Mouse (Mus musculus): ENCODE data around the gene Mettl7a1. TPM values are rescaled to one million over a fixed set of nuclear protein-coding genes. Genes with fewer than 3 reads are reported as not detected.
"Not testable (repeated sequence)": the region's sequence is repeated elsewhere in the genome, so short reads cannot be mapped to it uniquely, and the experiment has no call there.

The Mettl7a1 gene
- total RNA-seq, 2 experiments from 2014 or later = 46.8 to 52.7 TPM

DNA sequence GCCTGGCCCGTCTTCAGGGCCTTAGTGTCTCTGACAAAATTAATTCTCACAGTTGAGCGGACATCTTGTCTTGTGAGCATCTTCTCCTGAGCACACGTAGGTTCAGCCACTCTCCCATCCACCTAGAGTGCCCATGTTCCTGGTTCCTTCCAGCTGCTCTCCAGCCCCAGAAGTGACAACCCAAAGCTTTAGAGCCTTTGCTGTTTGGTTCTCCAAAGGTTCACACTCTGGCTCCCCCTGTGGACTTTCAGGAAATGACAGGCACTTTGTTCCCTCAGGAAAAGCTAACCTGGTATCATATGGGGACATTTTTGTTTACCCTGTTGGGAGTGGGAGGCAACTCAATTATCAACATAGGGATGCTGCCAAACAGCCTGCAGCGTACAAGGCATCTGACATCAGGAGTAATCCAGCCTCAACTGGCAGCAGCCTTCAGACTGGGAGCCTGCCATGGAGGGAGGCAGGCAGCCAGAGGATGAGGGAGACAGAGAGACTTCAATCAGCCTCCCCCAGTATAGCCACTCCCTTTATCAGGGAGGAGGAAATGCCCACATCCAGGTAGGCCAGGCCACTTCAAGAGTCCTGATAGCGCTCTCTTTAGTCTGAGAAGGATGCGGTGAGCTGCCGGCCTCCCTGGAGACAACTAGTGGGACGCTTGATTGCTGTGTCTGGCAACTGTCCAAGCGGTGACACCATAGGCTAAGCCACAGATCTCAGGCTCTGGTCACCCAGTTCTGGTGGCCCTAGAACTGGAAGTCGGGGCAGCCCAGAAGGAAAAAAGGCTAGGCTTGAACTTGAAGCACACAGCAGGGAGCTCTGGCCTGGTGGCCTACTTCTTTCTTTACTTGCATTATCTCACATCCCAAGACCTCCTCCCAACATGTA, 28.4 kb downstream of the Mettl7a1 start:
- DNase-seq (ENCODE audit: low spot score); intact Hi-C loops (cut with DNase I): not testable (repeated sequence)

- no peak for DNase-seq (ENCODE audit: low spot score)
- intact Hi-C loops (cut with DNase I) = no loop called here
These were observed 30.7 kb downstream of the Mettl7a1 start, which contains the start of gene Mettl7a3 for GRCm38 (mm10) chr15:100334629-100335028. Gene Mettl7a3, plus strand, starts transcription at chr15:100334929.

- intact Hi-C loops (cut with DNase I) = not testable (repeated sequence)
These were observed 33.4 kb downstream of the Mettl7a1 start for GRCm38 (mm10) chr15:100337328-100337727.

GRCm38 (mm10) chr15:100337847-100338246, 33.9 kb downstream of the Mettl7a1 start:
- intact Hi-C loops (cut with DNase I); DNase-seq (ENCODE audit: low spot score): not testable (repeated sequence)

More at GRCm38 (mm10) chr15:100337328-100337727, 33.4 kb downstream of the Mettl7a1 start:
- not testable (repeated sequence) for DNase-seq (ENCODE audit: low spot score)

GRCm38 (mm10) chr15:100341314-100341980, 37.5 kb downstream of the Mettl7a1 start:
- intact Hi-C loops (cut with DNase I); DNase-seq (ENCODE audit: low spot score): not testable (repeated sequence)

- no peak for DNase-seq (ENCODE audit: low spot score)
- intact Hi-C loops (cut with DNase I) = no loop called here
These were observed 41.5 kb downstream of the Mettl7a1 start for GRCm38 (mm10) chr15:100345484-100345883.

GRCm38 (mm10) chr15:100346761-100347160, 42.8 kb downstream of the Mettl7a1 start:
- intact Hi-C loops (cut with DNase I) = no loop called here
- no peak for DNase-seq (ENCODE audit: low spot score)

DNA sequence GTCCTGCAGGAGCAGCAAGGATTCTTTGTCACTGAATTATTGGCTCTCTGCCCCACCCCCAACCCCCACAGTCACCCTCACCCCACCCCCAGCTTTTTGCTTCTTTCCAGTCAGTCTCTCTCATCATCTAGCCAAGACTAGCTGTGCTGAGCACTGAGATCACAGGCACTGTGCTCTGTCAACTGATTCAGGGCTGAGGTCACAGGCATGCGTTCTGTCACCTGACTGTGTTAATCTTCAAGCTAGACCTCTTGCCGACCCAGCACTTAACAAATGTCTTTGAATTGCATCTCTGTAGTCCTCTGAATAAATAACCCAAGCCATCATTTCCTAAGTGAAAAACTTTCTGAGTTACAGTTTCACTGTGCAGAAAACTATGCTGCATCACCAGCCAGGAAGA, 45.6 kb downstream of the Mettl7a1 start:
- no peak for DNase-seq (ENCODE audit: low spot score)
- intact Hi-C loops (cut with DNase I) = no loop called here

DNA sequence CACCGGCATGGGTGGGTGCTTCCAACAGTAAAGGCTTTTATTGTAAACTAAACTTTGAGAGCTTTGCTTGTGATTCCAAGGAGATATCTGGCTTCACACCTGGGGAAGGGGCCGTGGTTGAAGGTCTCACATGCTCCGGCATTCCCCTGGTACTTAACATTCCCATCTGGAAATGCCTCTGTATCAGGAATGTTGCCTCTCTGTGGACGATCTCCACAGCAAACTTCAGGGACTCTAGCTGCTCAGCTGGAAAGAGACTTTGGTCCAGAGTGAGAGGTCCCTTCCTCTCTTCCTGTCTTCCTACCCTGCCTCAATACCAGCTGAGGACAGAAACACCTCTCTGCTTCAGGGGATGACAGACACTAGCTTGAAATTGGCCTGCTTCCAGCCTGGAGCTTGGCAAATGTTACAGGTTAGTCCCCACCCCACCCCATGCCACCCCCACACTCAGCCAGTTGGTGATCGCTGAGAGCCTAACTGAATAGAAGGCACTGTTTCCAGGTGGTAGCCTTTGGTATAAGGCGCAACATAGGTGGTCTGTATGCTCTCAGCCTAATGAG, 47.6 kb downstream of the Mettl7a1 start:
- intact Hi-C loops (cut with DNase I) = no loop called here
- DNase-seq (ENCODE audit: low spot score) = no peak

- DNase-seq (ENCODE audit: low spot score) = no peak
- intact Hi-C loops (cut with DNase I) = no loop called here
These were observed 48.8 kb downstream of the Mettl7a1 start, which contains the start of the genes Methig1 and Mettl7a2 for GRCm38 (mm10) chr15:100352711-100353250. Gene Methig1, plus strand, starts transcription at chr15:100353149. Gene Mettl7a2, plus strand, starts transcription at chr15:100353200.

DNA sequence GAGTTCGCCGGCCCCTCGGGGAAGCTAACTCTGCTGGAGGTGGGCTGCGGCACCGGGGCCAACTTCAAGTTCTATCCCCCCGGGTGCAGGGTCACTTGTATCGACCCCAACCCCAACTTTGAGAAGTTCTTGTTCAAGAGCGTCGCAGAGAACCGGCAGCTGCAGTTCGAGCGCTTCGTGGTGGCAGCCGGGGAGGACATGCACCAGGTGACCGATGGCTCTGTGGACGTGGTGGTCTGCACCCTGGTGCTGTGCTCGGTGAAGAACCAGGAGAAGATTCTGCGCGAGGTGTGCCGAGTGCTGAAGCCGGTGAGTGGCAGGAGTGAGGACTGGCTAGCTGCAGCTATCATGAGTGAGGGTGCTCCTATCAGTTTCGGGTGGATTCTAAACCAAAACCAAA, 49.5 kb downstream of the Mettl7a1 start:
- not testable (repeated sequence) for DNase-seq (ENCODE audit: low spot score)

DNA sequence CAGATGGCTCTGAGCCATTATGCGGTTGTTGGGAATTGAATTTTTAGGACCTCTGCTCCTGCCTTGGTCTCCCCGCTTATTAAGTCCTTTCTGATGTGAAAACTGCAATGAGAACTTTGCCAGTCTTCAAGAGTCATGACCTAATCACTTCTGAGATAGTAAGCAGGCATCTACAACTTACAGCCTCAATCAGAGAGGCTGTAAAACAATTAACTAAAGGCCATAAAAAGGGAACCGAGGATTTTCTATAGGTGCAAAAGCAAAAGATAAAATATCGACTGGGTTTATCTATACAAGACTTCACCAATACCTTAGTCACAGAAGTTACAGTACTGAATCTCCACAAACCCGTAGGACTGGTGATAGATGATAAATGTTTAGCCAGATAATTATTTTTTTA, 51.9 kb downstream of the Mettl7a1 start:
- DNase-seq (ENCODE audit: low spot score) = no peak
- intact Hi-C loops (cut with DNase I) = no loop called here

More for the DNA sequence above, 49.5 kb downstream of the Mettl7a1 start:
- intact Hi-C loops (cut with DNase I) = not testable (repeated sequence)

- DNase-seq (ENCODE audit: low spot score) = no peak
- intact Hi-C loops (cut with DNase I) = no loop called here
These were observed 60.3 kb downstream of the Mettl7a1 start, which contains the start of gene Higd1c for GRCm38 (mm10) chr15:100364242-100364641. Gene Higd1c, plus strand, starts transcription at chr15:100364542.

- DNase-seq (ENCODE audit: low spot score); intact Hi-C loops (cut with DNase I): not testable (repeated sequence)
These were observed 62.0 kb downstream of the Mettl7a1 start for GRCm38 (mm10) chr15:100365967-100366366.

DNA sequence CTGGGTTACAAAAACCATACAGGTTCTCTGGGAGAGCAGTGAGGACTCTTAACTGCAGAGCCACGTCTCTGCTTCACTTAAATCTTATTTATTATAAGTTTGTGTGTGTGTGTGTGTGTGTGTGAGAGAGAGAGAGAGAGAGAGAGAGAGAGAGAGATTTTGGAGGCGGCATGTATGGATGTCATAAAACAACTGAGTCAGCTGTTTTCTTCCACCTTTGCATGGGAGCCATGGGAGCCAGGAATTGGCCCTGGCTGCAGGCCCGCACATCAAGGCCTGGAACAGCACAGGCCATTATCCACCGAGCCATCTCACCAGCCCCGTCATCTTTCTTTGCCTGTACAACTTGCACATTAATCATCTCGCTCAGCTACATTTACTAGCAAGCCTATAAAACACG, 63.2 kb downstream of the Mettl7a1 start:
- DNase-seq (ENCODE audit: low spot score) = no peak
- intact Hi-C loops (cut with DNase I) = no loop called here

- no peak for DNase-seq (ENCODE audit: low spot score)
- intact Hi-C loops (cut with DNase I) = loop anchor here (2.0 to 10.0 kb wide), 2 partner anchors 60 to 112 kb away; no protein-coding TSS in a partner anchor
These were observed 71.1 kb downstream of the Mettl7a1 start for GRCm38 (mm10) chr15:100375066-100375465.

GRCm38 (mm10) chr15:100377847-100378505, 74.0 kb downstream of the Mettl7a1 start:
- not testable (repeated sequence) for DNase-seq (ENCODE audit: low spot score)
- intact Hi-C loops (cut with DNase I) = loop anchor here (10.0 kb wide), 1 partner anchor 63 kb away; no protein-coding TSS in a partner anchor

Measured in heart, postnatal 25 days (tissue).